Mouse (Mus musculus) ES-E14 (cell line): ENCODE data around the gene Lcorl. TPM values are rescaled to one million over a fixed set of nuclear protein-coding genes. Genes with fewer than 3 reads are reported as not detected.

Source experiments
- DNase-seq: peaks from one replicate; pipeline ENCODE4 v3.0.0-alpha.2; 2013; ENCODE audit warnings: low read depth, low spot score
- H3K27ac ChIP-seq: 2 replicates; pipeline ENCODE4 v1.5.1; 2012; ENCODE audit warnings: low read depth, mild to moderate bottlenecking, low read length, moderate library complexity, mixed read lengths; ENCODE audit not compliant: poor library complexity, insufficient read depth, severe bottlenecking
- H3K36me3 ChIP-seq: 2 replicates; pipeline ENCODE4 v1.6.1; 2012; ENCODE audit warnings: mild to moderate bottlenecking, low read length, moderate library complexity, mixed read lengths; ENCODE audit not compliant: control insufficient read depth, poor library complexity, insufficient read depth, severe bottlenecking
- H3K4me1 ChIP-seq, 2 experiments: fragments of 150-350 bp in 1 of 2; sonication (generic) in 1 of 2; 2 replicates each; pipeline ENCODE4 v1.6.1; 2012; ENCODE audit warnings: low read length in 2 of 2, mild to moderate bottlenecking in 1 of 2, mixed read lengths in 1 of 2; ENCODE audit not compliant: control insufficient read depth in 2 of 2, insufficient read depth in 2 of 2, poor library complexity in 1 of 2
- H3K4me3 ChIP-seq, 2 experiments: fragments of 150-350 bp in 1 of 2; sonication (generic) in 1 of 2; 2 replicates each; pipeline ENCODE4 v1.5.1; 2012; ENCODE audit warnings: low read length in 2 of 2, low read depth in 1 of 2, mild to moderate bottlenecking in 1 of 2, mixed read lengths in 1 of 2; ENCODE audit not compliant: insufficient read depth in 1 of 2, poor library complexity in 1 of 2, severe bottlenecking in 1 of 2
- H3K9ac ChIP-seq: 2 replicates; pipeline ENCODE4 v1.6.1; 2012; ENCODE audit warnings: low read depth, mild to moderate bottlenecking, low read length, mixed read lengths; ENCODE audit not compliant: poor library complexity, insufficient read depth, severe bottlenecking
- H3K9me3 ChIP-seq: fragments of 150-350 bp; sonication (generic); 2 replicates; pipeline ENCODE4 v1.6.1; 2012; ENCODE audit warnings: low read depth, mild to moderate bottlenecking, low read length; ENCODE audit not compliant: control insufficient read depth, insufficient read depth
- CHD2 ChIP-seq: IDR thresholded peaks from 2 replicates; pipeline ENCODE4 v1.6.1; 2014; ENCODE audit warnings: mild to moderate bottlenecking, low read depth, low read length, inconsistent platforms
- HCFC1 ChIP-seq: IDR thresholded peaks from 2 replicates; pipeline ENCODE4 v1.6.1; 2012; ENCODE audit warnings: low read length, inconsistent platforms, borderline replicate concordance; ENCODE audit not compliant: insufficient read depth
- MAFK ChIP-seq: IDR thresholded peaks from 2 replicates; pipeline ENCODE4 v1.6.1; 2014; ENCODE audit warnings: mild to moderate bottlenecking, low read depth, low read length, inconsistent platforms; ENCODE audit not compliant: insufficient read depth
- ZC3H11A ChIP-seq: IDR thresholded peaks from 2 replicates; pipeline ENCODE4 v1.6.1; 2012; ENCODE audit warnings: low read depth, mild to moderate bottlenecking, inconsistent platforms, low read length, borderline replicate concordance
- ZNF384 ChIP-seq: IDR thresholded peaks from 2 replicates; pipeline ENCODE4 v1.6.1; 2012; ENCODE audit warnings: low read depth, low read length, inconsistent platforms
- in situ Hi-C, 2 experiments: fragments of 600-800 bp; cut with MboI; formaldehyde crosslinking; loops; one replicate each; pipeline ENCODE4 v1.15.1; 2025; ENCODE audit warnings: low sequenced_read_pairs in 2 of 2, inconsistent platforms in 1 of 2; ENCODE audit not compliant: unreplicated experiment in 2 of 2
- total RNA-seq: library from RNA; depleted of rRNA; stranded (reverse); fragments of 300-350 nt; gene quantifications from 2 replicates; pipeline ENCODE4 v1.2.3, GENCODE M21; 2012

The Lcorl gene
- total RNA-seq, 1 experiment: 11.0 TPM

- no peak for TF ChIP-seq HCFC1
- TF ChIP-seq MAFK: no peak
- no peak for TF ChIP-seq ZC3H11A
- no peak for TF ChIP-seq ZNF384
- no peak for TF ChIP-seq CHD2
- Histone ChIP-seq H3K36me3 (no peaks in the 10 kb centered on the region), H3K4me3 (no peak overlapping the region), H3K9me3 (peaks cover 2% of the 10 kb centered on the region; the same call in 1 of the 2 replicates), H3K27ac (no peak overlapping the region), H3K4me1 (no peaks in the 10 kb centered on the region), H3K9ac (no peak overlapping the region)
- no peak for DNase-seq
- in situ Hi-C loops: no loop called here
These were observed 45.9 kb downstream of the Lcorl start for GRCm38 (mm10) chr5:45811527-45811926.

- Histone ChIP-seq H3K36me3 (no peaks in the 10 kb centered on the region), H3K4me3 (no peak overlapping the region), H3K4me1 (no peaks in the 10 kb centered on the region), H3K9ac (no peak overlapping the region), H3K9me3 (no peaks in the 10 kb centered on the region), H3K27ac (no peak overlapping the region)
- DNase-seq: no peak
- in situ Hi-C loops: no loop called here
- TF ChIP-seq CHD2: no peak
- TF ChIP-seq MAFK: no peak
- TF ChIP-seq HCFC1: no peak
- no peak for TF ChIP-seq ZNF384
- no peak for TF ChIP-seq ZC3H11A
These were observed 65.6 kb downstream of the Lcorl start for GRCm38 (mm10) chr5:45791864-45792263.

GRCm38 (mm10) chr5:45790221-45790620 lies 67.2 kb downstream of the Lcorl start:
- Histone ChIP-seq H3K36me3 (no peaks in the 10 kb centered on the region), H3K9me3 (no peaks in the 10 kb centered on the region), H3K4me3 (no peak overlapping the region), H3K27ac (no peak overlapping the region), H3K9ac (no peak overlapping the region), H3K4me1 (no peaks in the 10 kb centered on the region)
- no peak for DNase-seq
- in situ Hi-C loops: no loop called here
- TF ChIP-seq ZC3H11A (no peak), MAFK (no peak), CHD2 (no peak), HCFC1 (no peak), ZNF384 (no peak)

GRCm38 (mm10) chr5:45757502-45758121 lies 99.8 kb downstream of the Lcorl start:
- no peaks in the 10 kb centered on the region for H3K36me3 ChIP-seq
- H3K4me1 ChIP-seq: no peaks in the 10 kb centered on the region
- DNase-seq: no peak
- H3K9ac ChIP-seq: no peak overlapping the region
- H3K4me3 ChIP-seq: no peak overlapping the region
- H3K9me3 ChIP-seq: no peaks in the 10 kb centered on the region
- no peak overlapping the region for H3K27ac ChIP-seq
- TF ChIP-seq CHD2 (no peak), ZNF384 (no peak), ZC3H11A (no peak), HCFC1 (no peak), MAFK (no peak)
- in situ Hi-C loops: loop anchor here (25.0 kb wide), 1 partner anchor 580 kb away; no protein-coding TSS in a partner anchor
